ENCODE assay signal across 35 mouse cellular contexts in genomic region chr13:43957046-43957445, GRCm38 (mm10).
"Had no signal": no experiment of that assay in that cellular context is flagged by ENCODE, and none has a peak within 500 bp of the region (broad histone marks: within the 10 kb centered on the region; RNA-seq: fewer than 3 reads in every experiment).

No protein-coding gene starts in this region.

- H3K27ac ChIP-seq: heart, embryonic 10.5 days; heart, embryonic 13.5 days; heart, embryonic 15.5 days; hindbrain, embryonic 10.5 days; hindbrain, embryonic 12.5 days; hindbrain, embryonic 13.5 days; hindbrain, embryonic 14.5 days; hindbrain, embryonic 15.5 days; hindbrain, postnatal 0 days; intestine, embryonic 15.5 days; kidney, embryonic 15.5 days; kidney, postnatal 0 days; layer of hippocampus, adult 2 months had no signal

- ATAC-seq: hindbrain, embryonic 16.5 days; hindbrain, postnatal 0 days; inflammation-experienced regulatory T-cells, adult 6 months; intestine, embryonic 15.5 days; intestine, embryonic 16.5 days; intestine, postnatal 0 days had no signal

- H3K27me3 ChIP-seq: heart, embryonic 12.5 days; heart, embryonic 13.5 days; heart, embryonic 15.5 days; hindbrain, embryonic 12.5 days; hindbrain, embryonic 13.5 days; hindbrain, embryonic 15.5 days; intestine, embryonic 15.5 days; kidney, embryonic 15.5 days had no signal

- H3K36me3 ChIP-seq: heart, embryonic 10.5 days; heart, embryonic 12.5 days; heart, embryonic 13.5 days; heart, embryonic 15.5 days; hindbrain, embryonic 10.5 days; hindbrain, embryonic 12.5 days; hindbrain, embryonic 13.5 days; hindbrain, embryonic 15.5 days; intestine, embryonic 15.5 days; kidney, embryonic 15.5 days had no signal

- H3K9ac ChIP-seq: heart, embryonic 12.5 days; heart, embryonic 13.5 days; heart, embryonic 15.5 days; hindbrain, embryonic 12.5 days; hindbrain, embryonic 13.5 days; hindbrain, embryonic 14.5 days; hindbrain, embryonic 15.5 days; intestine, embryonic 15.5 days; kidney, embryonic 15.5 days had no signal

- DNase-seq: heart, postnatal 10 days; heart, postnatal 14 days; heart, postnatal 36 days; heart, postnatal 4 days; kidney, adult 11 months; kidney, adult 18-20 months; kidney, adult 2 months; kidney, adult 8-10 months; kidney, adult 9 months; kidney, postnatal 10 days; kidney, postnatal 14 days; kidney, postnatal 25 days; kidney, postnatal 36 days; kidney, postnatal 4 days; layer of hippocampus, adult 9-11 months; layer of hippocampus, postnatal 36 days had no signal

- H3K4me1 ChIP-seq: heart, embryonic 15.5 days; hindbrain, embryonic 12.5 days; hindbrain, embryonic 13.5 days; intestine, embryonic 15.5 days had no signal

- H3K9me3 ChIP-seq: heart, embryonic 10.5 days; heart, embryonic 12.5 days; heart, embryonic 13.5 days; heart, embryonic 15.5 days; hindbrain, embryonic 10.5 days; hindbrain, embryonic 12.5 days; hindbrain, embryonic 13.5 days; hindbrain, embryonic 15.5 days; intestine, embryonic 15.5 days; kidney, embryonic 15.5 days had no signal

- H3K4me3 ChIP-seq: heart, embryonic 10.5 days; heart, embryonic 12.5 days; heart, embryonic 13.5 days; heart, embryonic 15.5 days; hindbrain, embryonic 10.5 days; hindbrain, embryonic 12.5 days; hindbrain, embryonic 13.5 days; hindbrain, embryonic 15.5 days; intestine, embryonic 15.5 days; kidney, embryonic 15.5 days; layer of hippocampus, adult 2 months had no signal

- H3K4me2 ChIP-seq: heart, embryonic 11.5 days; heart, embryonic 12.5 days; heart, embryonic 13.5 days; heart, embryonic 15.5 days; hindbrain, embryonic 12.5 days; hindbrain, embryonic 13.5 days; hindbrain, embryonic 14.5 days; hindbrain, embryonic 15.5 days; intestine, embryonic 15.5 days; kidney, embryonic 15.5 days had no signal
